Mouse (Mus musculus): ENCODE measurements at regions not wholly inside any gene's neighbourhood (a gene's known extent, or its start where the extent isn't known, plus 50 kb on each side); places are given as distances from the start of the nearest gene placed in this dataset.

- TF ChIP-seq CTCF (IDR thresholded peaks at IDR 0.05) = no peak
- intact Hi-C loops (cut with DNase I) = no loop called here
- Histone ChIP-seq H3K27ac (no peak overlapping the region), H3K4me3 (no peak overlapping the region)
- DNase-seq (ENCODE audit: extremely low spot score in 1 of 2, low spot score in 2 of 2) = no peak
These were observed 216.1 kb upstream of the Map3k1 start for GRCm38 (mm10) chr13:112024667-112025585.

- intact Hi-C loops (cut with DNase I) = no loop called here
- no peak overlapping the region for H3K27ac ChIP-seq
- no peak for TF ChIP-seq CTCF (IDR thresholded peaks at IDR 0.05)
These were observed 216.8 kb upstream of the Map3k1 start for GRCm38 (mm10) chr13:112025586-112025950.

GRCm38 (mm10) chr13:112027736-112028135 lies 218.9 kb upstream of the Map3k1 start:
- TF ChIP-seq CTCF (IDR thresholded peaks at IDR 0.05) = no peak
- Histone ChIP-seq H3K27ac (no peak overlapping the region), H3K4me3 (no peak overlapping the region)
- DNase-seq (ENCODE audit: extremely low spot score in 1 of 2, low spot score in 2 of 2) = no peak
- intact Hi-C loops (cut with DNase I) = no loop called here

More at GRCm38 (mm10) chr13:112025586-112025950, 216.8 kb upstream of the Map3k1 start:
- no peak overlapping the region for H3K4me3 ChIP-seq
- no peak for DNase-seq (ENCODE audit: extremely low spot score in 1 of 2, low spot score in 2 of 2)

GRCm38 (mm10) chr13:112031061-112031460 lies 222.3 kb upstream of the Map3k1 start:
- Histone ChIP-seq H3K27ac (no peak overlapping the region), H3K4me3 (no peak overlapping the region)
- DNase-seq (ENCODE audit: extremely low spot score in 1 of 2, low spot score in 2 of 2) = no peak
- no peak for TF ChIP-seq CTCF (IDR thresholded peaks at IDR 0.05)
- intact Hi-C loops (cut with DNase I) = no loop called here

GRCm38 (mm10) chr13:112031631-112032320 lies 223.0 kb upstream of the Map3k1 start:
- Histone ChIP-seq H3K27ac (no peak overlapping the region), H3K4me3 (no peak overlapping the region)
- no peak for DNase-seq (ENCODE audit: extremely low spot score in 1 of 2, low spot score in 2 of 2)
- no peak for TF ChIP-seq CTCF (IDR thresholded peaks at IDR 0.05)
- intact Hi-C loops (cut with DNase I) = no loop called here

- Histone ChIP-seq H3K27ac (no peak overlapping the region), H3K4me3 (no peak overlapping the region)
- no peak for TF ChIP-seq CTCF (IDR thresholded peaks at IDR 0.05)
- intact Hi-C loops (cut with DNase I) = no loop called here
- no peak for DNase-seq (ENCODE audit: extremely low spot score in 1 of 2, low spot score in 2 of 2)
These were observed 229.1 kb upstream of the Map3k1 start for GRCm38 (mm10) chr13:112037731-112038380.

GRCm38 (mm10) chr13:112038556-112039304 lies 229.9 kb upstream of the Map3k1 start:
- intact Hi-C loops (cut with DNase I) = no loop called here
- Histone ChIP-seq H3K27ac (no peak overlapping the region), H3K4me3 (no peak overlapping the region)
- no peak for TF ChIP-seq CTCF (IDR thresholded peaks at IDR 0.05)
- no peak for DNase-seq (ENCODE audit: extremely low spot score in 1 of 2, low spot score in 2 of 2)

GRCm38 (mm10) chr13:112039422-112040145 lies 230.8 kb upstream of the Map3k1 start:
- H3K4me3 ChIP-seq = no peak overlapping the region
- intact Hi-C loops (cut with DNase I) = no loop called here
- H3K27ac ChIP-seq = no peak overlapping the region
- DNase-seq (ENCODE audit: extremely low spot score in 1 of 2, low spot score in 2 of 2) = no peak
- TF ChIP-seq CTCF (IDR thresholded peaks at IDR 0.05) = no peak

- Histone ChIP-seq H3K4me3 (no peak overlapping the region), H3K27ac (no peak overlapping the region)
- intact Hi-C loops (cut with DNase I) = no loop called here
- TF ChIP-seq CTCF (IDR thresholded peaks at IDR 0.05) = no peak
- DNase-seq (ENCODE audit: extremely low spot score in 1 of 2, low spot score in 2 of 2) = no peak
These were observed 234.9 kb upstream of the Map3k1 start for GRCm38 (mm10) chr13:112043524-112044246.

- intact Hi-C loops (cut with DNase I) = no loop called here
- DNase-seq (ENCODE audit: extremely low spot score in 1 of 2, low spot score in 2 of 2) = no peak
- no peak overlapping the region for H3K4me3 ChIP-seq
- no peak overlapping the region for H3K27ac ChIP-seq
- TF ChIP-seq CTCF (IDR thresholded peaks at IDR 0.05) = no peak
These were observed 235.6 kb upstream of the Map3k1 start for GRCm38 (mm10) chr13:112044372-112044771.
